Mouse (Mus musculus): ENCODE results near the gene Hmgb4. TPM values are rescaled to one million over a fixed set of nuclear protein-coding genes. Genes with fewer than 3 reads are reported as not detected.

Gene Hmgb4
- polyA plus RNA-seq (2014; fragmentation: Nextera tagmentation; extraction: Ambion mirVana), result not detected in 2 replicates

GRCm38 (mm10) chr4:128260907-128261560 is at the start of gene Hmgb4:
Gene Hmgb4, minus strand, starts transcription at chr4:128260957.
- Histone ChIP-seq H3K4me1 (replicated peaks; ENCODE audit: control insufficient read depth, insufficient read depth, low read length) (no peaks in the 10 kb centered on the region), H3K27me3 (ENCODE audit: control insufficient read depth, insufficient read depth, low read length) (no peaks in the 10 kb centered on the region), H3K9ac (ENCODE audit: low read depth, low read length) (no peak within 1 kb of the TSS), H3K27ac (ENCODE audit: low read depth, low read length) (no peak within 1 kb of the TSS), H3K36me3 (ENCODE audit: control insufficient read depth, insufficient read depth, low read length) (no peaks in the 10 kb centered on the region), H3K4me3 (ENCODE audit: low read depth, low read length) (no peak within 1 kb of the TSS), H3K4me2 (replicated peaks; ENCODE audit: low read depth, low read length) (no peak within 1 kb of the TSS), H3K9me3 (ENCODE audit: control insufficient read depth, low read length) (no peaks in the 10 kb centered on the region)
- WGBS, result 81% methylated on average over 8 of the region's 8 CpGs
- ATAC-seq (ENCODE audit: low FRiP score) (no peak), DNase-seq (ENCODE audit: low spot score) (no peak)

GRCm38 (mm10) chr4:128306011-128306410 is 45.3 kb upstream of the Hmgb4 start:
- Histone ChIP-seq H3K27ac (ENCODE audit: low read depth, low read length) (no peak overlapping the region), H3K4me3 (ENCODE audit: low read depth, low read length) (no peak overlapping the region), H3K4me1 (replicated peaks; ENCODE audit: control insufficient read depth, insufficient read depth, low read length) (no peaks in the 10 kb centered on the region), H3K9ac (ENCODE audit: low read depth, low read length) (no peak overlapping the region), H3K27me3 (ENCODE audit: control insufficient read depth, insufficient read depth, low read length) (no peaks in the 10 kb centered on the region), H3K36me3 (ENCODE audit: control insufficient read depth, insufficient read depth, low read length) (no peaks in the 10 kb centered on the region), H3K4me2 (replicated peaks; ENCODE audit: low read depth, low read length) (no peak overlapping the region), H3K9me3 (ENCODE audit: control insufficient read depth, low read length) (no peaks in the 10 kb centered on the region)
- DNase-seq (ENCODE audit: low spot score), result no peak
- WGBS, result 93% methylated on average over 8 of the region's 8 CpGs
- ATAC-seq (ENCODE audit: low FRiP score), result no peak

- DNase-seq (ENCODE audit: low spot score) (no peak), ATAC-seq (ENCODE audit: low FRiP score) (no peak)
- no peaks in the 10 kb centered on the region for H3K27me3 ChIP-seq (ENCODE audit: control insufficient read depth, insufficient read depth, low read length)
Observed at GRCm38 (mm10) chr4:128304049-128304448, 43.3 kb upstream of the Hmgb4 start.

GRCm38 (mm10) chr4:128288095-128288494 is 27.3 kb upstream of the Hmgb4 start:
- Histone ChIP-seq H3K4me1 (replicated peaks; ENCODE audit: control insufficient read depth, insufficient read depth, low read length) (no peaks in the 10 kb centered on the region), H3K9me3 (ENCODE audit: control insufficient read depth, low read length) (no peaks in the 10 kb centered on the region), H3K4me2 (replicated peaks; ENCODE audit: low read depth, low read length) (no peak overlapping the region), H3K27ac (ENCODE audit: low read depth, low read length) (no peak overlapping the region), H3K36me3 (ENCODE audit: control insufficient read depth, insufficient read depth, low read length) (no peaks in the 10 kb centered on the region), H3K9ac (ENCODE audit: low read depth, low read length) (no peak overlapping the region), H3K4me3 (ENCODE audit: low read depth, low read length) (no peak overlapping the region), H3K27me3 (ENCODE audit: control insufficient read depth, insufficient read depth, low read length) (no peaks in the 10 kb centered on the region)
- DNase-seq (ENCODE audit: low spot score) (no peak), ATAC-seq (ENCODE audit: low FRiP score) (no peak)
- WGBS, result 73% methylated on average over 7 of the region's 7 CpGs

More at GRCm38 (mm10) chr4:128304049-128304448, 43.3 kb upstream of the Hmgb4 start:
- Histone ChIP-seq H3K4me3 (ENCODE audit: low read depth, low read length) (no peak overlapping the region), H3K4me2 (replicated peaks; ENCODE audit: low read depth, low read length) (no peak overlapping the region), H3K36me3 (ENCODE audit: control insufficient read depth, insufficient read depth, low read length) (no peaks in the 10 kb centered on the region), H3K9ac (ENCODE audit: low read depth, low read length) (no peak overlapping the region), H3K9me3 (ENCODE audit: control insufficient read depth, low read length) (no peaks in the 10 kb centered on the region), H3K4me1 (replicated peaks; ENCODE audit: control insufficient read depth, insufficient read depth, low read length) (no peaks in the 10 kb centered on the region), H3K27ac (ENCODE audit: low read depth, low read length) (no peak overlapping the region)
- 82% methylated on average over 8 of the region's 8 CpGs for WGBS

- Histone ChIP-seq H3K27me3 (ENCODE audit: control insufficient read depth, insufficient read depth, low read length) (no peaks in the 10 kb centered on the region), H3K9me3 (ENCODE audit: control insufficient read depth, low read length) (no peaks in the 10 kb centered on the region), H3K9ac (ENCODE audit: low read depth, low read length) (no peak overlapping the region), H3K4me3 (ENCODE audit: low read depth, low read length) (no peak overlapping the region), H3K36me3 (ENCODE audit: control insufficient read depth, insufficient read depth, low read length) (no peaks in the 10 kb centered on the region), H3K27ac (ENCODE audit: low read depth, low read length) (no peak overlapping the region), H3K4me2 (replicated peaks; ENCODE audit: low read depth, low read length) (no peak overlapping the region), H3K4me1 (replicated peaks; ENCODE audit: control insufficient read depth, insufficient read depth, low read length) (no peaks in the 10 kb centered on the region)
- ATAC-seq (ENCODE audit: low FRiP score) (no peak), DNase-seq (ENCODE audit: low spot score) (no peak)
- WGBS, result 100% methylated on average over 1 of the region's 1 CpGs
Observed at GRCm38 (mm10) chr4:128285009-128285408, 24.3 kb upstream of the Hmgb4 start.

- ATAC-seq (ENCODE audit: low FRiP score) (no peak), DNase-seq (ENCODE audit: low spot score) (no peak)
- WGBS, result 75% methylated on average over 6 of the region's 6 CpGs
- H3K36me3 ChIP-seq (ENCODE audit: control insufficient read depth, insufficient read depth, low read length), result no peaks in the 10 kb centered on the region
- H3K27me3 ChIP-seq (ENCODE audit: control insufficient read depth, insufficient read depth, low read length), result no peaks in the 10 kb centered on the region
- no peak overlapping the region for H3K4me3 ChIP-seq (ENCODE audit: low read depth, low read length)
- no peak overlapping the region for H3K4me2 ChIP-seq (replicated peaks; ENCODE audit: low read depth, low read length)
- H3K9ac ChIP-seq (ENCODE audit: low read depth, low read length), result no peak overlapping the region
- no peaks in the 10 kb centered on the region for H3K4me1 ChIP-seq (replicated peaks; ENCODE audit: control insufficient read depth, insufficient read depth, low read length)
- H3K27ac ChIP-seq (ENCODE audit: low read depth, low read length), result no peak overlapping the region
- H3K9me3 ChIP-seq (ENCODE audit: control insufficient read depth, low read length), result no peaks in the 10 kb centered on the region
Observed at GRCm38 (mm10) chr4:128275586-128275985, 14.8 kb upstream of the Hmgb4 start.

GRCm38 (mm10) chr4:128275116-128275515 is 14.4 kb upstream of the Hmgb4 start:
- WGBS, result 74% methylated on average over 5 of the region's 5 CpGs
- Histone ChIP-seq H3K4me1 (replicated peaks; ENCODE audit: control insufficient read depth, insufficient read depth, low read length) (no peaks in the 10 kb centered on the region), H3K27me3 (ENCODE audit: control insufficient read depth, insufficient read depth, low read length) (no peaks in the 10 kb centered on the region), H3K9me3 (ENCODE audit: control insufficient read depth, low read length) (no peaks in the 10 kb centered on the region), H3K36me3 (ENCODE audit: control insufficient read depth, insufficient read depth, low read length) (no peaks in the 10 kb centered on the region), H3K27ac (ENCODE audit: low read depth, low read length) (no peak overlapping the region), H3K4me3 (ENCODE audit: low read depth, low read length) (no peak overlapping the region), H3K9ac (ENCODE audit: low read depth, low read length) (no peak overlapping the region), H3K4me2 (replicated peaks; ENCODE audit: low read depth, low read length) (no peak overlapping the region)
- DNase-seq (ENCODE audit: low spot score), result no peak
- no peak for ATAC-seq (ENCODE audit: low FRiP score)

- Histone ChIP-seq H3K9me3 (ENCODE audit: control insufficient read depth, low read length) (no peaks in the 10 kb centered on the region), H3K4me1 (replicated peaks; ENCODE audit: control insufficient read depth, insufficient read depth, low read length) (no peaks in the 10 kb centered on the region), H3K27me3 (ENCODE audit: control insufficient read depth, insufficient read depth, low read length) (no peaks in the 10 kb centered on the region), H3K4me3 (ENCODE audit: low read depth, low read length) (no peak overlapping the region), H3K9ac (ENCODE audit: low read depth, low read length) (no peak overlapping the region), H3K27ac (ENCODE audit: low read depth, low read length) (no peak overlapping the region), H3K4me2 (replicated peaks; ENCODE audit: low read depth, low read length) (no peak overlapping the region), H3K36me3 (ENCODE audit: control insufficient read depth, insufficient read depth, low read length) (no peaks in the 10 kb centered on the region)
- no peak for ATAC-seq (ENCODE audit: low FRiP score)
- WGBS, result 87% methylated on average over 11 of the region's 11 CpGs
- DNase-seq (ENCODE audit: low spot score), result no peak
Observed at GRCm38 (mm10) chr4:128273146-128273545, 12.4 kb upstream of the Hmgb4 start.

- Histone ChIP-seq H3K27me3 (ENCODE audit: control insufficient read depth, insufficient read depth, low read length) (no peaks in the 10 kb centered on the region), H3K36me3 (ENCODE audit: control insufficient read depth, insufficient read depth, low read length) (no peaks in the 10 kb centered on the region)
Observed at GRCm38 (mm10) chr4:128272501-128272900, 11.7 kb upstream of the Hmgb4 start.

More at GRCm38 (mm10) chr4:128272501-128272900, 11.7 kb upstream of the Hmgb4 start:
- H3K4me2 ChIP-seq (replicated peaks; ENCODE audit: low read depth, low read length), result no peak overlapping the region
- no peak overlapping the region for H3K27ac ChIP-seq (ENCODE audit: low read depth, low read length)
- H3K4me3 ChIP-seq (ENCODE audit: low read depth, low read length), result no peak overlapping the region
- H3K9ac ChIP-seq (ENCODE audit: low read depth, low read length), result no peak overlapping the region
- DNase-seq (ENCODE audit: low spot score) (no peak), ATAC-seq (ENCODE audit: low FRiP score) (no peak)
- no peaks in the 10 kb centered on the region for H3K4me1 ChIP-seq (replicated peaks; ENCODE audit: control insufficient read depth, insufficient read depth, low read length)
- no peaks in the 10 kb centered on the region for H3K9me3 ChIP-seq (ENCODE audit: control insufficient read depth, low read length)
- WGBS, result 73% methylated on average over 6 of the region's 6 CpGs

Measured in hindbrain, embryonic 11.5 days (tissue).